Mouse (Mus musculus) urinary bladder, postnatal 14 days (tissue): ENCODE data around the gene Syne2.
"Not testable (repeated sequence)": the region's sequence is repeated elsewhere in the genome, so short reads cannot be mapped to it uniquely, and the experiment has no call there.

Experiments
- DNase-seq: peaks from one replicate; pipeline ENCODE4 v3.0.0; 2021; ENCODE audit warnings: low spot score

Gene Syne2

DNA sequence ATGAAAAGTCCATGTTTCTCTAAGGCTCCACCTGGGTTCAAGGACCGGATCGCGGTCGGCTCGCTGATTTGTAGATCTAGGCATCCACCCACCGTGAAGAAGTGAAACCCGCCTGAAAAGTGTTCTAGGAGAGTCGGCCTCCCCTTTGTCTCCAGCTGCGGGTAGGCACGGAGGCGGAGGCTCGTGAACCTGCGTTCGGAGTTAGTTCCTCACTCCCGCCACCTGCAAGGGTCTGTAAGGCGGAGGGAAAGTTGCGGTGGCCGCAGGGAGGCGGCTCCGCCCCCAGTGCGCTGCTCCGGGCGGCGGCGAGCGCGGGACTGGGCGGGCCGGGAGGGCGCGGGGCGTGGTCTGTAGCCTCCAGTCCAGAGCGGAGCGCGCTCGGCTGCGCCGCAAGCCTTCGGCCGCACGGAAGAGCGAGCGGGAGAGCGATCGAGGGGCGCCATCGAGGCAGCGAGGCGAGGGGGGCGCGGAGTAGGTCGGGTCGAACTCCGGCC lies at the start of gene Syne2:
Gene Syne2, plus strand, starts transcription at position 176 of the 494 bp plus-strand sequence.
- DNase-seq, result peak; percentile 85

- no peak for DNase-seq
Measured at GRCm38 (mm10) chr12:75771410-75771809, 46.5 kb upstream of the Syne2 start.

GRCm38 (mm10) chr12:75772424-75773034 lies 45.4 kb upstream of the Syne2 start:
- peak; percentile 69 for DNase-seq

DNA sequence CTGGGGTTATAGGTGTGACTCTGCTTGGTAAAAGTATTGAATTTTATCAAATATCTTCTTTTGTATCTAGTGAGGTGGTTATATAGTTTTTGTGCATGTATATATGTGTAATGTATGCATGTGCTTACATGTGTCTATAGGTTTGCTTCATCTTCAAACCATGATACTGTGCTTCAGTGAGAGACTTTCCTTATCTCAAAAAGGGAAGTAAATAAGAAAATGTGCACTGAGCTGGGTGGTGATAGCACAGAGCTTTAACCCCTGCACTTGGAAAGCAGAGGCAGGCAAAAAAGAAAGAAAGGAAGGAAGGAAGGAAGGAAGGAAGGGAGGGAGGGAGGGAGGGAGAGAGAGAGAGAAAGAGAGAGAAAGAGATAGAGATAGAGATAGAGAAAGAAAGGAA lies 36.5 kb upstream of the Syne2 start:
- no peak for DNase-seq

DNA sequence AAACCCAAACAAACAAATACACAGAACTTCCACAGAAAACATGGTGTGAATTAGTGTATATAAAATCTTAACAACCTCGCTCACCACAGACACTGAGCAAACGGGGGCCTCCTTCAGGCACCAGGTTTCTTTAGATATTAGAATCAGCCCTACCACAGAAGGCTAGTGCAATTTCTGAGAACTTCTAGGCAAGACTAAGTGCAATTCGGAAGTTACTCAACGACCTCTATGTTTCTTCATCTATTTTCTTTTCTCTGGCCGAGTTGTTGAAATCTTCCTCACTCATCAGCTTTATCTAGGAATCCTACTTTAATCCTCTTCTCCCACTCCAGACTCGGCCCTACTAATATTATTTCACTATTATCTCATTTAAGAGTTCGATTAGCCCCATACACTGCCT lies 35.9 kb upstream of the Syne2 start:
- DNase-seq, result no peak

GRCm38 (mm10) chr12:75784271-75784751 lies 33.6 kb upstream of the Syne2 start:
- DNase-seq, result no peak

DNA sequence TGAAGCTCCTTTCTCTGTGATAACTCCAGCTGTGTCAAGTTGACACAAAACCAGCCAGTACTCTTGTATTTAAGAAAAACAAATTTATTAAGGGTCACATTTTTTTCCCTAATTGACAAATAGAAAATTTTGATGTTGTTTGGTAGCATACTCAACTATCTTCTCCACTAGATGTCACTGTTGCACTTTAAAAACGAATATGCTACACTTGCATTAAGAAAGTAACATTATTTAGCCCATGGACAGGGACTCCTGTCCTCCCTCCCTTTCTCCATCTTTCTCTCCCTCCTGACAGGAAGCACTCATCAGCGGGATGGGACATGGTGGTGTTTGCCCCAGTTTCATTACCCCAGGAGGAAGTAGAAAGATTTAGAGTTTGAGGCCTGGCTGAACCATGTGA lies 31.3 kb upstream of the Syne2 start:
- not testable (repeated sequence) for DNase-seq

GRCm38 (mm10) chr12:75789451-75789850 lies 28.5 kb upstream of the Syne2 start:
- DNase-seq, result no peak

DNA sequence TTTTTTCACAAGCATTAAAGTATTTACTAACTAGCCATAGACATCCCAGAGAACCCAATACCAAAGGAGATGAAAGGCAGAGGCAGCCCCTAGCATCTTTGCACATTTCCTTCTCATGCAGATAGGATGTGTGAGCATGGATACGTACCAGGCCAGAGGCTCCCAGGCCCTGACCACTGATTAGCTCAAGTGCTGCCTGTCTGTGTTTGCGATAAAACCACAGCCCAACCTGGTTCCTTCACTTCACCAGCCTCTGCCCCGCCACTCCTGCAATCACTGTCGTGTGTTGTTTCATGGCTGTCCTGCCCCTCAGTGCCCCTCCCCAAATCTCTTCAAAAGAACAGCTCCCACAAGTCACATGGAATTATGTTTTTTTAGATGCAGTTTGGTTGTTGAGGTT lies 23.4 kb upstream of the Syne2 start:
- no peak for DNase-seq

- peak; percentile 18 for DNase-seq
Measured at GRCm38 (mm10) chr12:75796510-75796909, 21.4 kb upstream of the Syne2 start.

- DNase-seq, result no peak
Measured at GRCm38 (mm10) chr12:75806281-75806680, 11.7 kb upstream of the Syne2 start.

- DNase-seq, result no peak
Measured at GRCm38 (mm10) chr12:75813766-75814165, 4.2 kb upstream of the Syne2 start.

- DNase-seq, result no peak
Measured at GRCm38 (mm10) chr12:75814551-75814950, 3.4 kb upstream of the Syne2 start.

- DNase-seq, result no peak
Measured at GRCm38 (mm10) chr12:75816981-75817856, 715 bp upstream of the Syne2 start.

GRCm38 (mm10) chr12:75818453-75819434 lies 810 bp downstream of the Syne2 start:
- DNase-seq, result peak; percentile 77

GRCm38 (mm10) chr12:75819481-75819880 lies 1.5 kb downstream of the Syne2 start:
- DNase-seq, result no peak

- DNase-seq, result no peak
Measured at GRCm38 (mm10) chr12:75820216-75820615, 2.3 kb downstream of the Syne2 start.

- DNase-seq, result peak; percentile 26
Measured at GRCm38 (mm10) chr12:75822122-75822521, 4.2 kb downstream of the Syne2 start.

- DNase-seq, result no peak
Measured at GRCm38 (mm10) chr12:75823475-75823874, 5.5 kb downstream of the Syne2 start.

GRCm38 (mm10) chr12:75825458-75825857 lies 7.5 kb downstream of the Syne2 start:
- no peak for DNase-seq

DNA sequence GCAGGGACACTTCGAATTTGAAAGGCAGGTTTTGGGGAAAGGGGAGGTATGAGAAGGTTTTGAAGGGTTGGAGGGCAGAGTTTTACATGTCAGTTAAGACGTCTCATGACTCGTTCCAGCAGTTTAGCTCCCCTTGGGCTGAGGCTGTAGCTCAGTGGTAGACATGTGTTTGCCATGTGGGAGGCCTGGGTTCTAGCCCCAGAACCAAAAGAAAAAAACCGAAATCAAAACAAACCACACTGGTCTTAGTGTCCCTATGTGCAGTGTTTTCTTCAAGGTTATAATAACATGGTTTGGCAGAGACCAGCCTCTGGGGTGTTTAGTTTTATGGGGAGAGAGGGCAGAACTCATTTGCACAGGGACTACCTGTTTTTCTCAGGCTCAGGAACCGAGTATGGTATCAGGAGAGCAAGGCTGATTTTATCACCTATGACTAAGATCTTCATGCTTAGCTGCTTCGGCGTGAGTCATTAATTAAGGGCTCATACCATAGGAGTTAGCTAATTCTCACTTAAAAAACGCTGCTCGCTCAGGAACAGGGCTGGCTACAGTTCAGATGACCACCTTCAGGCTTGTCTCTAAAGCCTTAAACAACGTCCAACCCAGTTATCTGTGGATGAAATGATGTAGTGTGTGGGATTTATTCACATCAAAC lies 8.9 kb downstream of the Syne2 start:
- peak; percentile 14 for DNase-seq
